Mouse (Mus musculus) limb, embryonic 11.5 days (tissue): ENCODE measurements around the gene Cdc45. TPM values are rescaled to one million over a fixed set of nuclear protein-coding genes. Genes with fewer than 3 reads are reported as not detected.
"Not testable (repeated sequence)": the region's sequence is repeated elsewhere in the genome, so short reads cannot be mapped to it uniquely, and the experiment has no call there.

Experiments used
- ATAC-seq: fragments of 200-750 bp; cut with Nextera tagmentation; 2 replicates; pipeline ENCODE4 v1.8.0; 2017; ENCODE audit warnings: low read depth; ENCODE audit not compliant: insufficient number of reproducible peaks, low FRiP score, low TSS enrichment
- DNase-seq: peaks from one replicate; pipeline ENCODE4 v3.0.0-alpha.2; 2015; ENCODE audit warnings: low spot score
- H3K27ac ChIP-seq: fragments of 300-500 bp; sonication (generic); replicated peaks from 2 replicates; pipeline ENCODE4 v1.5.1; 2014; ENCODE audit warnings: low read depth, mild to moderate bottlenecking, low read length
- H3K27me3 ChIP-seq: fragments of 300-500 bp; sonication (generic); 2 replicates; pipeline ENCODE4 v1.6.1; 2014; ENCODE audit warnings: mild to moderate bottlenecking, low read length, mixed read lengths; ENCODE audit not compliant: control insufficient read depth, insufficient read depth
- H3K36me3 ChIP-seq: fragments of 300-500 bp; sonication (generic); 2 replicates; pipeline ENCODE4 v1.6.1; 2014; ENCODE audit warnings: mild to moderate bottlenecking, low read length, moderate library complexity, mixed read lengths; ENCODE audit not compliant: control insufficient read depth, insufficient read depth
- H3K4me1 ChIP-seq: fragments of 300-500 bp; sonication (generic); 2 replicates; pipeline ENCODE4 v1.6.1; 2014; ENCODE audit warnings: low read length, mixed read lengths; ENCODE audit not compliant: control insufficient read depth, insufficient read depth
- H3K4me2 ChIP-seq: fragments of 300-500 bp; sonication (generic); 2 replicates; pipeline ENCODE4 v1.6.1; 2014; ENCODE audit warnings: low read depth, mild to moderate bottlenecking, moderate library complexity; ENCODE audit not compliant: severe bottlenecking
- H3K4me3 ChIP-seq: fragments of 300-500 bp; sonication (generic); 2 replicates; pipeline ENCODE4 v1.5.1; 2014; ENCODE audit warnings: low read depth, low read length
- H3K9ac ChIP-seq: fragments of 300-500 bp; sonication (generic); 2 replicates; pipeline ENCODE4 v1.6.1; 2014; ENCODE audit warnings: mild to moderate bottlenecking, low read length
- H3K9me3 ChIP-seq: fragments of 300-500 bp; sonication (generic); 2 replicates; pipeline ENCODE4 v1.6.1; 2016; ENCODE audit warnings: low read length; ENCODE audit not compliant: control insufficient read depth
- WGBS: fragments of 180-500 bp; shearing (Covaris S2); extraction: QIAGEN DNeasy Blood & Tissue Kit; methylation state at CpG from one replicate; pipeline ENCODE4 v1.1.7; 2014; 5-methylcytosine and 5-hydroxymethylcytosine counted together
- polyA plus RNA-seq: library from polyadenylated mRNA; unstranded; fragments of >200 nt; fragmentation: Nextera tagmentation; extraction: Ambion mirVana; gene quantifications from 2 replicates; pipeline ENCODE4 v1.2.1, GENCODE M21; 2014

The Cdc45 gene
- 81.6 and 86.3 TPM in 2 replicates for polyA plus RNA-seq

DNA sequence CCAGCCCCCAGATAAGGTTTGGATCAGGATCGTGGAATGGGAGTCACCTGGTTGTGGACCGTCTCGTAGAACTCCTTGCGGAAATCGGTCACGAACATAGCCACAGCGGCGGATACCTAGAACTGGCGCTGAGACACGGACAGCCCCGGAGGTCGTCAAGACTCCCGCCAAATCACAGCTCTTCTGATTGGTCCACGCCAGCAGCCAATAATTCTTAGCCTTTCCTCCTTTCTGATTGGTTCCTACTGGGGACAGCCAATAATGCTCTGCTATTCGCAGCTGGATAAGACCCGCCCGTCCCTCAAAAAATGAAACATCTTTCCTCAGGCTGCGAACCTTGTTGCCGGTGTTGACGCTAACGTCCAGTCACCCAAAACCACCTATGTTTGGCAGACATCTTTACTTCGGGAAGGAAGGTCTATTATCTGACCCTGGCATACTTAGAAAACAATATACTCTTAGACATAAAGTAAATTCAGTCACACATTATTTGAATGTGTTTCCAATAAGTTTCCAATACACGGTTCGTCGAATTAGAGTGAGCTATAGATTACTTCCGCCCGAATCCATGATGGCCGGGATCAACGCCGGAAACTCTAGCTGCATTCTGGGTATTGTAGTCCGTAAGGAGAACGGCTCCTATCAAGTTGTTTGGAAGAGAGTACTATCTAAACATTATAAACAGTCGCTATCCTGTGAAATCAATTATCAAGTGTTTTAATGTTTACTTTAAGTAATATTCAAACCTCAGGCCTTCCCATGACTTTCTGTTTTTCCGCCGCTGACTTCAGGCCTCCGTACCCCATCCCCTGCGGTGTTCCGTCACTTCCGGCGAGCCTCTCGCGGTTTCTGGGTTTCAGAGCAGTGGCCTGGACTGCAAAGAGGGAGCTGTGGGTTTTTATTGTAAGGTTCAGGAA lies at the start of gene Cdc45, which contains the start of gene Ufd1:
Cdc45 (minus strand) TSS at position 520 of the 917 bp plus-strand sequence.
Ufd1 (plus strand) TSS at position 312 of the 917 bp plus-strand sequence.
- Histone ChIP-seq H3K4me1 (peaks cover 4% of the 10 kb centered on the region; the same call in 1 of the 2 replicates), H3K4me3 (peak within 1 kb of the TSS; percentile 72), H3K27ac (no peak within 1 kb of the TSS; the same call in 1 of the 2 replicates), H3K9ac (peak within 1 kb of the TSS; percentile 77), H3K36me3 (peaks cover 12% of the 10 kb centered on the region; the same call in 1 of the 2 replicates), H3K4me2 (peak within 1 kb of the TSS; percentile 79), H3K9me3 (no peaks in the 10 kb centered on the region), H3K27me3 (no peaks in the 10 kb centered on the region)
- ATAC-seq (peak; percentile 96), DNase-seq (peak; percentile 92)
- under 1% methylated on average over 42 of the region's 42 CpGs for WGBS

DNA sequence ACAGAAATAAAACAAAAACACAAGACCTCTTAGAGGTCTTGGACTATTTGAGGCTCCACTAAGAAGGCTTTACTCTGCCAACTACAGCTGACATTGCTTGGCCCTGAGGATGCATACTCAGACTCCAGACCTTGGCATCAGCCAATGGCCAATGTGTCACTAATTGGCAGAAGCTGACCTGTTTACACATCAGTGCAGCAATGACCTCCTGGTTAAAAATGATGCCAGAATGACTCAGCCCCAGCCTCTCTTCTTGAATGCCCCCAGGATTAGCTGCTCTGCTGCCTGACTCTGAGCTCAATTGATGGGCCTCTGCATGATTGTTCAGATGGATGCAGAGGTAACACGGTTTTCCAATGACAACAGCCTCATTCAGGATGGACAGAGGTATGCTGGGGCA lies 48.4 kb upstream of the Cdc45 start:
- Histone ChIP-seq H3K4me2 (no peak overlapping the region), H3K9me3 (peaks cover 2% of the 10 kb centered on the region; the same call in 1 of the 2 replicates), H3K27me3 (no peaks in the 10 kb centered on the region), H3K4me1 (no peaks in the 10 kb centered on the region), H3K36me3 (no peaks in the 10 kb centered on the region), H3K4me3 (no peak overlapping the region), H3K27ac (no peak overlapping the region), H3K9ac (no peak overlapping the region)
- WGBS, result 88% methylated on average over 1 of the region's 1 CpGs
- DNase-seq, result no peak
- no peak for ATAC-seq

DNA sequence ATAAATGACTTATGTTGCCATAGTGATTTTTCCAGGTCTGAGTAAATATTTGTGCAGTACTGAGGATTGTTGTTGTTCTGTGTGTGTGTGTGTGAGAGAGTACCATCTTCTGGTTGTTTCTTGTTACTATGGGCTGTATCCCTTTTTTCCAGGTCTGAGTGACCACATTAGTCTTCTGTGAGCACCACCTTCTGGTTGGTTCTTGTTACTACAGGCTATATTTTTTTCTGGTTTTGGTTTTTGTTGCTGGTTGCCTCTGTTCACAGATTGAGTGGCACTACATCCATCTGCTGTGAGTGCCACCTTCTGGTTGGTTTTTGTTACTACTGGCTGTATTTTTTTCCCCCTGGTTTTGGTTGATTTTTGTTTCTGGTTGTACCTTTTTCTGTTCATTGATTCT lies 46.8 kb upstream of the Cdc45 start:
- H3K36me3 ChIP-seq, result no peaks in the 10 kb centered on the region
- ATAC-seq (no peak), DNase-seq (no peak)
- H3K9me3 ChIP-seq, result peaks cover 2% of the 10 kb centered on the region; the same call in 1 of the 2 replicates
- no peak overlapping the region for H3K27ac ChIP-seq
- H3K4me2 ChIP-seq, result no peak overlapping the region
- no peaks in the 10 kb centered on the region for H3K4me1 ChIP-seq
- H3K27me3 ChIP-seq, result no peaks in the 10 kb centered on the region
- no peak overlapping the region for H3K4me3 ChIP-seq
- no peak overlapping the region for H3K9ac ChIP-seq

DNA sequence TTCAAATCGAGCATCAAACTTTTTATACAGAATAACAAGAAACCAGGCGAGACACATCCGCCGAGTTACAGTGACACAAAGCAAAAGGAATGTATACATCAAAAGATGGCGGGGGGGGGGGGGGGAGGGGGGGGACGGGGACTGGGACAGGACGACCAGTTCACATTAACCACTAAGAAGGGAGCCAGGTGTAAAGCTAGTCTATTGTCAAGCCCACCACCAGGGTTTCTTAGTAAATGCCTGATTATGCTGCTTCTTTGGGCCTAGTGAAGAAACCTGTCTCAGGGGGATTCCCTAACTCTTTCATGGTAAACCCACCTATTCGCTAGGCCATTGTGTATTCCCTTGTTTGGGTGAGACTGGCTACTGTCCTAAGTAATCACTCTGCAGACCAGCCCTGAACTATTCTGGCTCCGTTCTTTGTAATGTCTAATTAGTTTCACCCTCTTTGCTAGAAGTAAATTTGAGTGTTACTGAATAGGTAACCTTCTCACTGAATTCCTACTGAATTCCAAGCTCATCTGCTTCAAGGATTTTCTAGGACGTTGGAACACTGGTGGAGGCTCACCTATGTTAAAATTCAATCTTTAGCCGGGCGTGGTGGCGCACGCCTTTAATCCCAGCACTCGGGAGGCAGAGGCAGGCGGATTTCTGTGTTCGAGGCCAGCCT lies 37.9 kb upstream of the Cdc45 start:
- H3K4me3 ChIP-seq, H3K9me3 ChIP-seq, H3K4me1 ChIP-seq, DNase-seq, ATAC-seq, H3K4me2 ChIP-seq, H3K27ac ChIP-seq, H3K27me3 ChIP-seq, H3K9ac ChIP-seq, H3K36me3 ChIP-seq: not testable (repeated sequence)
- WGBS, result 90% methylated on average over 16 of the region's 17 CpGs

DNA sequence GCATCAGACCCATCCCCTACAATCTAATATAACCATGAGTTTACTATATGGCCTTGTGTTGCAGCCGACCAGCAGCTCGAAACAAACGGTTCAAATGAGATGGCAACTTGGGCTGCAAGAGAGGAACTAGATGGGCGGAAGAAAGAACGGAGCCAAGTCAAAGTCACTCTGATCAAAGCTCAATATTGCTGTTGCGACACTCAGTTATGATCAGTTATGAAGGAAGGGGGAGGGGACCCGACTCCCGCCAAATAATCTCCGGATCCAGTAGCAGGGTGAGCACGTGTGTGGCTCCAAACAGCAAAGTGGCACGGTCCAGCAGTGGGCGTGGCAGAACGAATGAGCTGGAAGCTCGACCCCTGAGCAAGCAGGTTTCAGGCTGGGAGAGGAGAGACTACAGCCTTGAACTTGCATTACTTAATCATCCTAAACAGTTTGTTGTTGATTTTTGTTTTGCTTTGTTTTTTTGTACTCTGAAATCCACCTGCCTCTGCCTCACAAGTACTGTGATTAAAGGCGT lies 34.6 kb upstream of the Cdc45 start:
- Histone ChIP-seq H3K27ac (no peak overlapping the region), H3K4me1 (no peaks in the 10 kb centered on the region), H3K4me3 (no peak overlapping the region), H3K9ac (no peak overlapping the region), H3K36me3 (no peaks in the 10 kb centered on the region), H3K9me3 (no peaks in the 10 kb centered on the region), H3K27me3 (no peaks in the 10 kb centered on the region), H3K4me2 (no peak overlapping the region)
- ATAC-seq (no peak), DNase-seq (no peak)
- 85% methylated on average over 15 of the region's 15 CpGs for WGBS

DNA sequence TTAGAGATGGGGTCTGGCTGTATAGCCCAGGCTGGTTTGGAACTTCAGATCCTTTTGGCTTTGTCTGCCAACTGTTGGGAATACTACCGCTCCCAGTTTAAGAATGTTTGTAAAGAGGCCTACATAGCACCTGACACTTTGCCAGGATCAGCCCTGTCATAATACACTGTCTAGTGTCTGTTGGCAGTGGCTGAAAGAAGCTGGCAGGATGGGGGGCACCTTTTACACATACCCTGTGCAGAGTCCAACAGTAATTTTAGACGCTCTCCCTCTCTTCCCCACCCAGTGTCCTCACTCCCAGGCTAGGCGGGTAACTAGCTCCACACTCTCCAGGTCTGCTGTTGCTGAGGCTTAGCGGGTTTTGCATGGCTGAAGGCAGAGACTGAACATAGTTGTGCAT lies 26.6 kb upstream of the Cdc45 start:
- H3K4me3 ChIP-seq, result no peak overlapping the region
- WGBS, result 95% methylated on average over 4 of the region's 4 CpGs
- ATAC-seq, result no peak

DNA sequence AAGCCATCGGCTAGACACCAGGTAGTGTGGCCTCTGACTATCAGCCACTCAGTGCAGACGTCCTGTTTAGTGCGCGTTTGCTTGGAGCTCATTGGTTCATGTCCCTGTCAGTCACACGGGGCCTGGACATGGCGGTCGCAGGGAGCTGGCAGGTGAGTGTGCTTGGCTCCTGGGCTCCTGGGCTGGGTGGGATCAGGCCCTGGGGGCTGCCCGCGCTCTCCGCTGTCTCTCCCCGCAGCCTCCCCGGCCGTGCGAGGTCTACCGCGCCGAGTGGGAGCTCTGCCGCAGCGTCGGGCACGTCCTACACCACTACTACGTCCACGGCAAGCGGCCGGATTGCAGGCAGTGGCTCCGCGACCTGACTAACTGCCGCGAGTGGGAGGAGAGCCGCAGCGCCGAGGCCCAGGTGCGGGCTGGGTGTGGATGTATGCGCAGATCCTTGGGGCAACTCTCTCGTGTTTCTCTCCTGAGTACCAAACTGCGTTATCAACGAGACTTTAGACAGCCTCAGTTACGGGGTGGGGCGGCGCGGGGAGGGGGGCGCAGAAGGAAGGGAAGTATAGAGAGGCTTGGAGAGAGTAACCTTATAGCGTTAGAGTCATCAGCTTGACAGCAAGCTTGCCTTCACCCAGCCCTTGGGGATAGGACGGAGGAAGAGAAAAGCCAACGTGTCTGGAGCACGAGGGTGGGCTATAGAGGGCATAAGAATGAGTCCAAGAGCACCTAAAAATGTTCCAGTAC lies 24.9 kb upstream of the Cdc45 start, which contains the start of the genes 2510002D24Rik and Gm28539:
2510002D24Rik (plus strand) TSS at position 111 of the 741 bp plus-strand sequence.
Gm28539 (plus strand) TSS at position 117 of the 741 bp plus-strand sequence.
- WGBS, result 2% methylated on average over 46 of the region's 46 CpGs
- no peaks in the 10 kb centered on the region for H3K27me3 ChIP-seq
- H3K4me2 ChIP-seq, result peak within 1 kb of the TSS; percentile 62
- H3K4me1 ChIP-seq, result no peaks in the 10 kb centered on the region
- DNase-seq, result peak; percentile 96
- no peak within 1 kb of the TSS for H3K27ac ChIP-seq
- ATAC-seq, result peak; percentile 96
- peak within 1 kb of the TSS; percentile 74 for H3K4me3 ChIP-seq
- peak within 1 kb of the TSS; percentile 80 for H3K9ac ChIP-seq
- peaks cover 11% of the 10 kb centered on the region for H3K36me3 ChIP-seq
- no peaks in the 10 kb centered on the region for H3K9me3 ChIP-seq

More for the DNA sequence above, 26.6 kb upstream of the Cdc45 start:
- no peak overlapping the region for H3K9ac ChIP-seq
- peaks cover 9% of the 10 kb centered on the region for H3K36me3 ChIP-seq
- DNase-seq, result no peak
- H3K4me2 ChIP-seq, result no peak overlapping the region
- no peak overlapping the region for H3K27ac ChIP-seq
- no peaks in the 10 kb centered on the region for H3K9me3 ChIP-seq
- no peaks in the 10 kb centered on the region for H3K4me1 ChIP-seq
- no peaks in the 10 kb centered on the region for H3K27me3 ChIP-seq
